Mouse (Mus musculus) layer of hippocampus, adult 2 months (tissue): ENCODE measurements around the gene Rbmx. TPM values are rescaled to one million over a fixed set of nuclear protein-coding genes. Genes with fewer than 3 reads are reported as not detected.
A peak's percentile ranks its signal among the peaks of the same experiment; 100 is the strongest.

Experiments
- DNase-seq, 2 experiments: peaks; one replicate each; pipeline ENCODE4 v3.0.0; 2022; ENCODE audit warnings: low spot score in 2 of 2
- H3K27ac ChIP-seq: fragments of 200-600 bp; 2 replicates; pipeline ENCODE4 v1.8.1; 2022
- H3K4me3 ChIP-seq: fragments of 200-600 bp; 2 replicates; pipeline ENCODE4 v1.8.1; 2022; ENCODE audit warnings: mild to moderate bottlenecking
- CTCF ChIP-seq: fragments of 200-600 bp; conservative IDR thresholded peaks from 2 replicates; pipeline ENCODE4 v1.8.1; 2022; ENCODE audit warnings: antibody characterized with exemption, mild to moderate bottlenecking, moderate library complexity
- total RNA-seq, 2 experiments: library from RNA; stranded (reverse); gene quantifications; 2 replicates each; pipeline ENCODE4 v1.2.3; 2021

Rbmx gene
- total RNA-seq, 2 experiments from 2014 or later = 67.3 to 75.9 TPM

GRCm38 (mm10) chrX:57364891-57365569 is 27.8 kb downstream of the Rbmx start:
- Histone ChIP-seq H3K27ac (no peak overlapping the region), H3K4me3 (no peak overlapping the region)
- no peak for DNase-seq
- TF ChIP-seq CTCF = no peak

GRCm38 (mm10) chrX:57359316-57359715 is 33.5 kb downstream of the Rbmx start:
- DNase-seq = no peak
- Histone ChIP-seq H3K4me3 (no peak overlapping the region), H3K27ac (no peak overlapping the region)
- no peak for TF ChIP-seq CTCF

- TF ChIP-seq CTCF = no peak
- peak overlapping the region; percentile 64 for H3K27ac ChIP-seq
- no peak for DNase-seq
- no peak overlapping the region for H3K4me3 ChIP-seq
Observed at GRCm38 (mm10) chrX:57339220-57339619, 53.6 kb downstream of the Rbmx start.

- peak within 1 kb of the TSS; percentile 64 for H3K27ac ChIP-seq
- DNase-seq = no peak
- TF ChIP-seq CTCF = no peak
- peak within 1 kb of the TSS; percentile 15; the same call in 1 of the 2 replicates for H3K4me3 ChIP-seq
Observed at GRCm38 (mm10) chrX:57338371-57339211, 54.2 kb downstream of the Rbmx start, which contains the start of gene Arhgef6. Gene Arhgef6 (minus strand): TSS chrX:57338729.

- TF ChIP-seq CTCF = no peak
- DNase-seq = no peak
- no peak overlapping the region for H3K4me3 ChIP-seq
- H3K27ac ChIP-seq = no peak overlapping the region
Observed at GRCm38 (mm10) chrX:57337582-57337981, 55.3 kb downstream of the Rbmx start.

- Histone ChIP-seq H3K27ac (no peak overlapping the region), H3K4me3 (no peak overlapping the region)
- DNase-seq = no peak
- TF ChIP-seq CTCF = no peak
Observed at GRCm38 (mm10) chrX:57336958-57337357, 55.9 kb downstream of the Rbmx start.

GRCm38 (mm10) chrX:57335313-57335712 is 57.5 kb downstream of the Rbmx start:
- DNase-seq = no peak

More at GRCm38 (mm10) chrX:57335313-57335712, 57.5 kb downstream of the Rbmx start:
- Histone ChIP-seq H3K27ac (no peak overlapping the region), H3K4me3 (no peak overlapping the region)
- no peak for TF ChIP-seq CTCF

Other genes with a start within 250 kb of the Rbmx start
- not detected for gene Cd40lg, start 180.9 kb downstream of the Rbmx start, total RNA-seq
- 10 to 100 TPM; 31.3 to 39.4 TPM for gene Arhgef6, start 54.3 kb downstream of the Rbmx start, total RNA-seq
- gene Gm364, start 16.1 kb upstream of the Rbmx start, total RNA-seq = not detected
- gene Gpr101, start 110.7 kb upstream of the Rbmx start, total RNA-seq = 1 to 10 TPM; 3.6 to 4.5 TPM